Mouse (Mus musculus) kidney, postnatal 4 days (tissue): ENCODE results near the gene Chac1.

ENCODE experiments used
- DNase-seq, 2 experiments: peaks; one replicate each; pipeline ENCODE4 v3.0.0; 2021; ENCODE audit warnings: mixed read lengths in 2 of 2

Gene Chac1

GRCm38 (mm10) chr2:119350555-119351486, at the start of gene Chac1:
Gene Chac1 (plus strand): TSS chr2:119351229.
- DNase-seq, result peak; percentile 87 to 91

GRCm38 (mm10) chr2:119302876-119303275, 48.2 kb upstream of the Chac1 start:
- no peak for DNase-seq

GRCm38 (mm10) chr2:119304391-119304790, 46.6 kb upstream of the Chac1 start:
- DNase-seq, result no peak

GRCm38 (mm10) chr2:119304798-119305208, 46.2 kb upstream of the Chac1 start:
- DNase-seq, result peak; percentile 83 to 88

GRCm38 (mm10) chr2:119311544-119311943, 39.5 kb upstream of the Chac1 start:
- DNase-seq, result peak; percentile 74 to 82

- no peak for DNase-seq
These were observed 38.6 kb upstream of the Chac1 start for GRCm38 (mm10) chr2:119312380-119312958.

GRCm38 (mm10) chr2:119313780-119314479, 37.1 kb upstream of the Chac1 start:
- no peak for DNase-seq

GRCm38 (mm10) chr2:119314742-119315310, 36.2 kb upstream of the Chac1 start:
- no peak for DNase-seq

GRCm38 (mm10) chr2:119318043-119318710, 32.9 kb upstream of the Chac1 start:
- DNase-seq, result no peak

- DNase-seq, result peak in 1 of 2 experiments; percentile 57
These were observed 30.5 kb upstream of the Chac1 start for GRCm38 (mm10) chr2:119320571-119320970.

- no peak for DNase-seq
These were observed 29.1 kb upstream of the Chac1 start for GRCm38 (mm10) chr2:119321771-119322586.

GRCm38 (mm10) chr2:119322587-119323300, 28.3 kb upstream of the Chac1 start:
- DNase-seq, result peak; percentile 49 to 63

GRCm38 (mm10) chr2:119323866-119324575, 27.0 kb upstream of the Chac1 start:
- DNase-seq, result no peak

- peak; percentile 45 to 70 for DNase-seq
These were observed 26.3 kb upstream of the Chac1 start for GRCm38 (mm10) chr2:119324576-119325318.

- peak; percentile 72 to 83 for DNase-seq
These were observed 25.4 kb upstream of the Chac1 start, which contains the start of gene Dll4 for GRCm38 (mm10) chr2:119325568-119326143. Gene Dll4 (plus strand): TSS chr2:119325784.

GRCm38 (mm10) chr2:119326161-119327101, 24.6 kb upstream of the Chac1 start:
- peak; percentile 48 to 64 for DNase-seq

GRCm38 (mm10) chr2:119327102-119327480, 23.9 kb upstream of the Chac1 start:
- peak; percentile 78 to 85 for DNase-seq
